7 mouse cellular contexts compared by ENCODE assay signal in genomic region chr17:29773339-29773738, GRCm38 (mm10). TPM values are rescaled to one million over a fixed set of nuclear protein-coding genes. Genes with fewer than 3 reads are reported as not detected.
DNase-seq lines count a peak whose midpoint lies in the region; ATAC-seq lines count a peak whose summit lies in the region.

No protein-coding gene starts in this region.

- H3K9me3 ChIP-seq in neural tube, embryonic 15.5 days (replicated peaks) = no peaks in the 10 kb centered on the region

- H3K27ac ChIP-seq in neural tube, embryonic 15.5 days (replicated peaks) = no peak overlapping the region

- peak; percentile 57 for DNase-seq in neural tube, embryonic 10.5 days (ENCODE audit: extremely low spot score, low spot score)
- peak; percentile 80 for DNase-seq in adrenal gland, postnatal 10 days
- DNase-seq in embryo, embryonic 11 days = peak; percentile 51
- peak; percentile 50 for DNase-seq in kidney, postnatal 14 days
- DNase-seq in mesoderm, embryonic 11.5 days (ENCODE audit: low read depth, low spot score) = peak; percentile 49
- DNase-seq in testis, postnatal 14 days (ENCODE audit: low spot score) = peak; percentile 31

- H3K4me3 ChIP-seq in neural tube, embryonic 15.5 days (replicated peaks) = no peak overlapping the region

- ATAC-seq in neural tube, embryonic 15.5 days (ENCODE audit: low FRiP score) = no peak

- H3K27me3 ChIP-seq in neural tube, embryonic 15.5 days (replicated peaks) = 0 out of 2 replicates have a peak, but pooled peaks cover 4% of the 10 kb centered on the region

- H3K4me1 ChIP-seq in neural tube, embryonic 15.5 days = 0 out of 2 replicates have a peak, but pooled peaks cover 11% of the 10 kb centered on the region

- H3K9ac ChIP-seq in neural tube, embryonic 15.5 days (replicated peaks) = no peak overlapping the region

- no peaks in the 10 kb centered on the region for H3K36me3 ChIP-seq in neural tube, embryonic 15.5 days

- WGBS in neural tube, embryonic 15.5 days = 16% methylated on average over 14 of the region's 14 CpGs

- no peak overlapping the region for H3K4me2 ChIP-seq in neural tube, embryonic 15.5 days

RNA-seq across cellular contexts. Expression of gene Ccdc167, which starts 56.5 kb away (rescaled TPM):
- 10.1 and 10.4 TPM in 2 replicates for polyA plus RNA-seq in neural tube, embryonic 15.5 days (2015; fragmentation: Nextera tagmentation; extraction: Ambion mirVana)
- 10 to 100 TPM; 12.7 to 17.2 TPM for total RNA-seq in adrenal gland, postnatal 10 days (2021)
